Mouse (Mus musculus): Measurements from ENCODE around the gene Serpinb9b.

The Serpinb9b gene

DNA sequence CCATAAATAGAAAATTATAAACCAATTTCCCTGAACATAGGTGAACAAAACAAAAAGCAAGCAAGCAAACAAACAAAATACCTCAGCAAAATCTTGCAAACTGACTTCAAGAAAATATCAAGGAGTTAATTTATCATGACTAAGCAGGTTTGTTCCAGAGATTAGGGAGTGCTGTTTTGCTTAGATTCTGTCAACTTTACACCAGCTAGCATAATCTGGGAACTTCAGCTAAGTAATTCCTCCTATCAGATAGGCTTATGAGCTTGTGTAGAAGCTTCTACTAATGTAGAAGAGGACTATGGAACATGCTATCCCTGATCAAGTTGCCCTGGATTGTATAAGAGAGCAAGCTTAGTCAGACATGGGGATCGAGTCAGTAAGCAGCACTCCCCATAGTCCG, 20.0 kb downstream of the Serpinb9b start:
- DNase-seq (ENCODE audit: low spot score), result no peak

- DNase-seq (ENCODE audit: low spot score), result no peak
Observed at GRCm38 (mm10) chr13:33048187-33048586, 21.0 kb downstream of the Serpinb9b start.

GRCm38 (mm10) chr13:33051697-33052096, 24.5 kb downstream of the Serpinb9b start:
- no peak for DNase-seq (ENCODE audit: low spot score)

DNA sequence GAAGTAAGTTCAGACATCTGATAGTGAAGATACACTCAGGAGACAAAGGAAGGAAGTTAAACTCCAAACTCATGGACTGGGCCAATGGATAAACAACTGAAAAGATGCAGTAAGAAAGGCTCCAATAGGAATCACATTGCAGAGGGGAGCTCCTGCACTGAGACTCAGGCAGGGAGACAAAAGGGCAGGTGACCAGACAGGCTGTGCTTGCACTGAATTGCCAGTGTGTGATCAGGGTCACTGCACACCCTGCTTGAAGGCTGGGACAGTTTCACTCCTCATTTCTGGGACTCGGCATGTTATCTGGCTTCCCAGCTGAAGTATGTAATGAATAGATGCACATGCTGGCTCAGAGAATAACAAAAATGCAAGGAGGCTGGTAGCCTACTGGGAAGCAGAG, 35.8 kb downstream of the Serpinb9b start:
- DNase-seq (ENCODE audit: low spot score), result no peak

DNA sequence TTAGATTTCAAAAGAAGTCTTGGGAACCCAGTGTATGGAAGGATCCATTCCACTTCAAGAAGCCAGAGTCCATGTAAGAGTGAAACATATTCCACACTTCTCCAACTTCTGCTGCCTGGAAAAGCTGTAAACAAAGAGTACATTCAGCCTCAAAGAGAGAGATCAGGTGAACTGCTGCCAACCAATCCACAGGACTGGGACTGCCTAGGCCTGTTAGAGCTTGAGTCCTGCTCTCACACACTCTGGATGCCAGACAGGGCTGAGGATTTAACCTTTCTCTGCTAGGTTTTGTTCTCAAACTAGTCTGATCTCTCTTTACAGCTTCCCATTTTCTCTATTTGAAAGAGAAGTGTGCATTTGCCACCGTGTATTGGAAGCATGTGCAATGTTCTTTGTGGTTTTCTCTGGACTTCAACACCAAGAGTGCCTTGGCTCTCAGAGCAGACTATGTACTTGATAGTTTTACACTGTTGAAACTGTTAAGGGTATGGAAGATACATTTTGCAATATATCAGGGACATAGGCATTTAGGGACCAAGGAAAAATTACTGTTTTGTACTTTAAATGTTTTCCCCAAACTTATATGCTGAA, 40.3 kb downstream of the Serpinb9b start:
- DNase-seq (ENCODE audit: low spot score), result no peak

DNA sequence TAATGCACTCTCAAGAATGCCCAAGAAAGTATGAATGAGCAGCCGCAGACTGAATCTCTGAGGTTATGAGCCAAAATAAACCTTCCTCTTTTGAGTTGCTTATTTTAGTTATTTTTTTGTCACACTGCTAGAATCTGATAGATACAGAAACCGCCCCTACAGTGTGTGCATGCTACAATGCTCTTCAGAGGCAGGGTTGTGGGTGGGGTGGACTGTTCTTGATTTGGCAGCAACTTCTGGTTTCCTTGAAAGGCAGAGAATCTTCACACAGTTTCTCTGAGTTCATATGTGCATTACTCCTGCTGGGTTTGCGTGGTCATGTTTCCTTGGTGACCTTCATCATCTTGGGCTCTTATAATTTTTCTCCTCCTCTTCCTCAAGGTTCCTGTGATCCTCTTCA, 40.9 kb downstream of the Serpinb9b start:
- no peak for DNase-seq (ENCODE audit: low spot score)

DNA sequence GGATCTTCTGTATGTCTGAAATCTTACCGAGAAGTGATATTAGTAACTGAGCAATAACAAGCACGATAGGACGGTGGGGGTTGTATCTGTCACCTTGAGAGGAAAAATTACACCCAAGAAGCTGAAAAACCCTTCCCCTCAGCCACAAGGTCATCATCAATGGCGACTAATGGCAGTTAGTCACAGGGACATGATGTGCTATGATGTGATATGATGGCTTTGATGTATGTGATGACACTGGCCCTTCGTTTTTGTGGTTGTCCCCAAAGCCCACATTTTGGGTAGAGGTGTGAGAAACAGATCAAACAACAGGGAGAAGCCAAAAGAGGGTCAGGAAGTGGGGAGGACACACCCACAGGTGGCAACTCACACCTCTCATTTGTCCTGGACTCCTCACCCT, 44.6 kb downstream of the Serpinb9b start:
- DNase-seq (ENCODE audit: low spot score), result no peak

DNA sequence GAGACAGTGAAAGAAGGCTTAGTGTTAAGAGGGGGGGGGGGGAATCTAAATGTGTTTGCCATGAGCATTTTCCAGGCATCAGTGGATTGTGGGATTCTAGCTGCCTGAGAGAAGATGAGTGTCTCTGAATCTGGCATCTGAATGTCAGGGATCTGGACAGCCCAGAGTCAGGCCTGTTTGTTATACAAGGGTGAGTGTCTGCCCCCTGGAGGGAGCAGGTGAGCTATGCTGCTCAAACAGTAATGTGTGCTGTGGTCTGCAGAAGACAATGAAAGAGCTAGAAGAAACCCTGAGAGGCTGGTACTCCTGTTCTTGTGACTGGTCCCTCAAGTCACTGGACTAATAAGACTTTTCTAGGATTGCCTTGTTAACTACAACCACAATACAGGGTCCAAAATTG, 46.8 kb downstream of the Serpinb9b start:
- DNase-seq (ENCODE audit: low spot score), result no peak

- DNase-seq (ENCODE audit: low spot score), result no peak
Observed at GRCm38 (mm10) chr13:33076247-33076646, 49.0 kb downstream of the Serpinb9b start.

DNA sequence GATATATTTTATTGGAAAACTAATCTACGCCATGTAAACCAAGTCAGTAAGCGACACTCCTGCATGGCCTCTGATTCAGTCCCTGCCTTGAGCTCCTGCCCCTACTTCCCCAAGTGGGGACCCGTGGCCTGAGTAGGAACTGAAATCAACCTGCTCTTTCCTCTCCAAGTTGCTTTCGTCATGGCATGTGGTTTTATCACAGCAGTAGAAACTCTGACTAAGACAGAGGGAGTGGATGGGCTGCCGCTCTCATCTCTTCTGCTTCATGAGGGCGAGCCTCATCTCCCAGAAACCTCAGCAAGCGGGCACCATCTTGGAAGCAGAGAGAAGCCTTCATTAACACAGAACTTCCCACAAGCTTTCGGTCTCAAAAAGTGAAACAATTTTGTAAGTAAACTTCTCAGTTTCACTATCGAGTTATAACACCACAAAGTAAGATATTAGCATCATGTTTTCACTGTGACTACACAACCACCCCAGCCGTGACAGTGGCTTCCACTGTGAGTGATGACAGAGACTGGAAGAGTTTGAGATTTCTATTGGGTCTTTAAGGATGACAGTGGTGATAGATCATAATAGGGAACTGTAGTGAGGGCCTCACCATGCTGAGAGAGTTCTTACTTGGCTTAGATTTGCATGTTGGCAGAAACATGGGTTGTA, 49.9 kb downstream of the Serpinb9b start:
- DNase-seq (ENCODE audit: low spot score), result no peak

GRCm38 (mm10) chr13:33078056-33078705, 51.0 kb downstream of the Serpinb9b start, which contains the start of gene Serpinb1b:
Gene Serpinb1b (plus strand): TSS chr13:33078575.
- DNase-seq (ENCODE audit: low spot score), result no peak

GRCm38 (mm10) chr13:33079391-33079790, 52.2 kb downstream of the Serpinb9b start:
- DNase-seq (ENCODE audit: low spot score), result no peak

DNA sequence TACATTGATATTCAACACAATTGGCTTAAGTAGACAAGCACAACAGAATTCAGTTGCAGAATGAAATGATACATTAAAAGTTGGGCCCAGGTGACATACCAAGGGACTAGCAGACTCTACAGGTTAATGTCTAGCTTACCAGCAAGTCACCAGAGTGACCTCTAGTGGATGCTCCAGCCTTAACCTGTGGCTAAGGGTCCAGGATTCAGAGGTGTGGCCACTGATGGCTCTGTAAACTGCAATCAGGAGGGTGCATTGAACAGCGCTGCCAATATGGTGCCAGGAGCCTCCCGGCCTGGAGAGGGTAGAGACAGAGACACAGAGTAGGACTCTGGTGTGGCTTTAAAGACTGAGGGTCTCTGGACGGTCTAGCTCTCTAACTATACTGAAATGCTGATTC, 53.1 kb downstream of the Serpinb9b start:
- DNase-seq (ENCODE audit: low spot score), result no peak

- DNase-seq (ENCODE audit: low spot score), result no peak
Observed at GRCm38 (mm10) chr13:33083834-33084233, 56.6 kb downstream of the Serpinb9b start.

DNA sequence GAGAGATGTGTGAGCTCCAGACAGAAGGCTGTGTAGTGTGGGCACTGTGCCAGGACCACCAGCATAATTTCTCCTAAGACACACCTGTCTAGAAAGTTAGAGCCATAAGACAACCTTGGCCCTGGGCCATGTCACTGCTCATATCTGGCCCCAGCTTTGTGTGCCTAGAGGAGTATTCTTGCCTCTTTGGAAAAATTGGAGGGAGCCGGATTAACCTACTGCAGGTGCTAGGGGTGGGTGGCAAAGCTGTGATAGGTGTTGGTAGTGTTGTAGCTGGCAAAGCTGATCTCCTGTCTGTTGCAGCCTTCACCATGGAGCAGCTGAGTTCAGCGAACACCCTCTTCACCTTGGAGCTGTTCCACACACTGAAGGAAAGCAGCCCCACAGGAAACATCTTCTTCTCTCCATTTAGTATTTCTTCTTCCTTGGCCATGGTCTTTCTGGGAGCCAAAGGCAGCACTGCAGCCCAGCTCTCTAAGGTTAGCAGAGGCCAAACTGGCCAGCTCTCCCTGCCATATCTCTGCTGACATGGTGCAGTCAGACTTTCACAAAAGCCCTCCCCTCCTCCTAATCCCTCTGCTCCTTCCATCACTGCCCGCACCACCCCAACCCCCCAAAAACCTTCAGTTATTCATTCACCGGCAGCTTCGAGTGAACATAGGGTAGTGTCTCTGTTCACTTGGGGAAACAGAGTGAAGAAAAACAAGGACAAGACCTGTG, 57.9 kb downstream of the Serpinb9b start:
- DNase-seq (ENCODE audit: low spot score), result no peak

DNA sequence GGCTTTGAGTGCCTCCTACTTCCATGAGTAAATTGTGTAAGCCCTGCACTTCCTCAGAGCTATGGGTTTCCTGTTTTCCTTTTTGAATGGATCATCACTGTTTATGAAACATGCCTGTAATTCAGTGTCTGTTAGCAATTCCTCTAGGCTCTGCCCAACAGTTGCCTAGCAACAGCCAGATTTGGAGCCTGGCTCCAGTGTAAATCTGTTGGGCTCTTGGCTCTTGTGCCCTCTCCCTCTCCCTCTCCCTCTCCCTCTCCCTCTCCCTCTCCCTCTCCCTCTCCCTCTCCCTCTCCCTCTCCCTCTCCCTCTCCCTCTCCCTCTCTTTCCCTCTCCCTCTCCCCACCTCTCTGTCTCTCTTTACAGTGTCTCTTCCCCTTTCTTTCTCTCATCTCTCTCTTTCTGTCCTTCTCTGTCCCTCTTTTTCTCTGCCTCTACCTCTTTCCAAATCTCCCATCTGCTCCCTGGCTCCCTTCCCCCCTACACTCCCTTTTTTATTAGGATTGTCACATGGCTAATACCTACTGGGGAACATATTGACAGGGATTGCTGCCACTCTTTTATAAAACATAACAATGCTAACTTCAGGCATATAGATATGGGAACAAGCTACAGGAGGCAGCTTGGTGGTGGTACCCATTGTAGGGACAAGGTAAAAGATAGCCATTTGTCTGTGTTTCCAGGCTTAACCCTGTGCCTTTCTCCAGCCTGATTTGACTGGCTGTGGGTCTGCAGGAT, 58.6 kb downstream of the Serpinb9b start:
- DNase-seq (ENCODE audit: low spot score), result no peak

DNA sequence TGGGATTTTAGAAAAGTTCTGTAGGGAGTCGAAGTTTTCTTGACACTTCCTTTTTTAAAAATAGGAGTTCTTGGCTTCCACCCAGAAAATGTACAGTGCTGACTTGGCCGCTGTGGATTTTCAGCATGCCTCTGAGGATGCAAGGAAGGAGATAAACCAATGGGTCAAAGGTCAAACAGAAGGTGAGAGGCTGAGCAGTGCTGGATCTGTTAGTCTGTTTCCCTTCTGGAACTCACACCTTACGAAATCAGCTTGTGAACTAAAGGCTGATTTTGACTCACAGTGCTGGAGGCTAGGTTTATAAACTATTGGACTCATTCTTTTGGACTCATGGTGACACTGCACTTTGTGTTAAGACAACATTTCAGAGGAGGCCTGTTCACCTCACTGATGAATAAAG, 62.4 kb downstream of the Serpinb9b start:
- no peak for DNase-seq (ENCODE audit: low spot score)

DNA sequence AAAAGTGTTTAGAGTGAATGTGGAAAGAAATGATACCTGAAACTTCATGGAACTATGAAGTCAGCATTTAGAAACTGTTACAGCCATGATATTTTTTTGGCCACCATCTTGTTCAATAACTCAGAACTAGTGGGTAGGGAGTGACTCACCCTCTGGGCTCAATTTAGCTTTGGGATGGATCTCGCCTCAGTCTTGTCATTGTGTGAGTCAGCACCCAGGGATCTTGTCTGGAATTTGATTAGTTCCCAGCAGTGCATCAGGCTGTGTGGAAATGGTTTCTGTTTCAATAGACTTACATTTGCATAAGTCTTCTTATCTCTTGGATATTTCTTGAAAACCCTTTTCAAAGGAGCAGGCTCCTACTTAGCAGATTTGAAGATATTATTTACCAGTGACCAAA, 63.3 kb downstream of the Serpinb9b start:
- DNase-seq (ENCODE audit: low spot score), result no peak

DNA sequence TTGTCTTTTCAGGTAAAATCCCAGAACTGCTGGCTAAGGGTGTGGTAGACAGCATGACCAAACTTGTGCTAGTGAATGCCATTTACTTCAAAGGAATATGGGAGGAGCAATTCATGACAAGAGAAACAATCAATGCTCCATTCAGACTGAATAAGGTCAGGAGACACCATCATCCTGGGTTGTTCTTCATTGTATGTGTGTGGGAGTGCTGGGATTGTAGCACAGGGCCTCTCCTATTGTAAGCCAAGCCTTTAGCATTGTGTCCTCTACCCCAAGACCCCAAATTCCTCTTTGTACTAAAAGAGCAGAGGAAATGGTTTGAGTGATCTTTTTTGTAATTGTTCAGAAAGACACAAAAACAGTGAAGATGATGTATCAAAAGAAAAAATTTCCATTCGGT, 64.1 kb downstream of the Serpinb9b start:
- DNase-seq (ENCODE audit: low spot score), result no peak
